Mouse (Mus musculus) adrenal gland, adult (tissue): Measurements from ENCODE around the gene Dock10.
A peak's percentile ranks its signal among the peaks of the same experiment; 100 is the strongest.

Experiments used
- DNase-seq, 2 experiments: peaks; one replicate each; pipeline ENCODE4 v3.0.0; 2022 to 2023; ENCODE audit warnings: low spot score in 1 of 2; ENCODE audit not compliant: inconsistent age in 2 of 2

The Dock10 gene

GRCm38 (mm10) chr1:80659465-80660245, 98.7 kb downstream of the Dock10 start:
- DNase-seq, result peak in 1 of 2 experiments; percentile 15

- DNase-seq, result peak in 1 of 2 experiments; percentile 17
Measured at GRCm38 (mm10) chr1:80656389-80656788, 101.9 kb downstream of the Dock10 start.

GRCm38 (mm10) chr1:80655854-80656253, 102.5 kb downstream of the Dock10 start:
- no peak for DNase-seq

GRCm38 (mm10) chr1:80655195-80655594, 103.1 kb downstream of the Dock10 start:
- DNase-seq, result no peak

- no peak for DNase-seq
Measured at GRCm38 (mm10) chr1:80654177-80654576, 104.2 kb downstream of the Dock10 start.

GRCm38 (mm10) chr1:80652803-80653202, 105.5 kb downstream of the Dock10 start:
- DNase-seq, result no peak

GRCm38 (mm10) chr1:80652083-80652482, 106.2 kb downstream of the Dock10 start:
- no peak for DNase-seq

GRCm38 (mm10) chr1:80646602-80647001, 111.7 kb downstream of the Dock10 start:
- DNase-seq, result no peak

GRCm38 (mm10) chr1:80643866-80644451, 114.4 kb downstream of the Dock10 start:
- DNase-seq, result no peak

- DNase-seq, result peak in 1 of 2 experiments; percentile 57
Measured at GRCm38 (mm10) chr1:80641832-80642231, 116.5 kb downstream of the Dock10 start.

GRCm38 (mm10) chr1:80641288-80641687, 117.0 kb downstream of the Dock10 start:
- DNase-seq, result no peak

- DNase-seq, result no peak
Measured at GRCm38 (mm10) chr1:80639553-80639952, 118.8 kb downstream of the Dock10 start.

- peak in 1 of 2 experiments; percentile 15 for DNase-seq
Measured at GRCm38 (mm10) chr1:80637214-80637705, 121.1 kb downstream of the Dock10 start.

GRCm38 (mm10) chr1:80635825-80636224, 122.5 kb downstream of the Dock10 start:
- DNase-seq, result no peak

GRCm38 (mm10) chr1:80633536-80633935, 124.8 kb downstream of the Dock10 start:
- DNase-seq, result no peak

GRCm38 (mm10) chr1:80630179-80631149, 127.9 kb downstream of the Dock10 start:
- DNase-seq, result peak in 1 of 2 experiments; percentile 71

- DNase-seq, result no peak
Measured at GRCm38 (mm10) chr1:80628054-80628453, 130.3 kb downstream of the Dock10 start.

GRCm38 (mm10) chr1:80626800-80627199, 131.5 kb downstream of the Dock10 start:
- no peak for DNase-seq

GRCm38 (mm10) chr1:80625371-80625770, 133.0 kb downstream of the Dock10 start:
- DNase-seq, result no peak

GRCm38 (mm10) chr1:80624552-80624951, 133.8 kb downstream of the Dock10 start:
- no peak for DNase-seq

GRCm38 (mm10) chr1:80622646-80623045, 135.7 kb downstream of the Dock10 start:
- no peak for DNase-seq
